11 mouse cellular contexts compared by ENCODE assay signal in the genomic region with DNA sequence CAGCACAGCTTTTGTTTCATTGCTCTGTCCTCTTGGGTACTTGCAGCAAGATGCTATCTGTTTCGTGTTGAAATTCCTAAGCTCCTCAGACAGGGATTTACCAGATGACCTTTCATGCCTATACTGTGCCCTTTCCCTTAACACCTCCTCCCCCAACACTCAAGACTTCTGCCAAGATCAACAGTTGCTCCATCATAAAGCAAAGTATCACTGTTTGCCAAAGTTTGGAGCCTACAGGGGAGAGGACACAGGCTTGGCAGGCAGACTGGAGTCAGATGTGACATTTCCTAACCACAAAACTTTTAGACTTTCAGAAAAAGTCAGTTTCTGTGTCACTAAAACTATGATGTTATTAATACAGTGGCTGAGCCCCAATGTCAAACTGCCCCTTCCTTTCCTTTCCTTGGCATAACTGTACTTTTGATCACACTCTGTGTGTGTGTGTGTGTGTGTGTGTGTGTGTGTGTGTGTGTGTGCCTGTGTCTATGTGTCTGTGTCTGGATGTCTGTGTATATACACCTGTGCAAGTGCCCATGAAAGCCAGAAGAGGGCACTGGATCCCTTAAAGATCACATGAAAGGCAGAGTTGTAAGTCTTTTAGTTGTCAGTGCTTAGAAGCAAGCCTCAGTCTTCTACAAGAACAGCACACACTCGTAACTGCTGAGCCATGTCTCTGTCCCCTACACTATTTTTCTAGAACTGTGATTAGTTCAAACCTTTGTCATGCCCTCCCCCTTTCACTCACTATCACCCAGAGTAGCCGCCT.
DNase-seq lines count a peak whose midpoint lies in the region; ATAC-seq and TF ChIP-seq lines count a peak whose summit lies in the region.
"Had no signal": no experiment of that assay in that cellular context is flagged by ENCODE, and none has a peak within 500 bp of the region (broad histone marks: within the 10 kb centered on the region; RNA-seq: fewer than 3 reads in every experiment).

No protein-coding gene starts in this region.

- H3K4me2 ChIP-seq in liver, embryonic 14.5 days (ENCODE audit: low read depth): no peak overlapping the region
- H3K4me2 ChIP-seq in liver, embryonic 12.5 days: no peak overlapping the region
- H3K4me2 ChIP-seq in hindbrain, embryonic 16.5 days (ENCODE audit: low read length): no peak overlapping the region

- no peak for ATAC-seq in liver, embryonic 14.5 days (ENCODE audit: insufficient read depth)
- ATAC-seq in liver, embryonic 12.5 days: no peak
- no peak for ATAC-seq in hindbrain, embryonic 16.5 days

- H3K27ac ChIP-seq in gastrocnemius, adult 2 months: no peak overlapping the region
- no peak overlapping the region for H3K27ac ChIP-seq in liver, embryonic 14.5 days
- H3K27ac ChIP-seq in liver, embryonic 12.5 days: no peak overlapping the region
- no peak overlapping the region for H3K27ac ChIP-seq in hindbrain, embryonic 16.5 days (ENCODE audit: low read depth, low read length)
- H3K27ac ChIP-seq: macrophage had no signal

- intact Hi-C loops in gastrocnemius, adult 2 months (cut with DNase I): no loop called here

- H3K4me3 ChIP-seq in gastrocnemius, adult 2 months: no peak overlapping the region
- no peak overlapping the region for H3K4me3 ChIP-seq in liver, embryonic 14.5 days (ENCODE audit: insufficient read depth in 1 of 2, low read depth in 2 of 2, low read length in 2 of 2)
- no peak overlapping the region for H3K4me3 ChIP-seq in liver, embryonic 12.5 days
- no peak overlapping the region for H3K4me3 ChIP-seq in hindbrain, embryonic 16.5 days (ENCODE audit: low read length)

- H3K4me1 ChIP-seq in liver, embryonic 14.5 days (replicated peaks; ENCODE audit: control insufficient read depth in 2 of 2, insufficient read depth in 2 of 2, low read length in 1 of 2): no peaks in the 10 kb centered on the region
- H3K4me1 ChIP-seq in liver, embryonic 12.5 days: no peaks in the 10 kb centered on the region
- peaks cover 17% of the 10 kb centered on the region for H3K4me1 ChIP-seq in hindbrain, embryonic 16.5 days (ENCODE audit: control insufficient read depth, insufficient read depth, low read depth, low read length)

- H3K9me3 ChIP-seq in liver, embryonic 14.5 days (ENCODE audit: control insufficient read depth, low read length): no peaks in the 10 kb centered on the region
- H3K9me3 ChIP-seq in liver, embryonic 12.5 days (replicated peaks): no peaks in the 10 kb centered on the region
- no peaks in the 10 kb centered on the region for H3K9me3 ChIP-seq in hindbrain, embryonic 16.5 days (ENCODE audit: control insufficient read depth, low read length)

- 62% methylated on average over 3 of the region's 3 CpGs for WGBS in liver, embryonic 14.5 days (ENCODE audit: insufficient replicate concordance)
- 58% methylated on average over 3 of the region's 3 CpGs for WGBS in liver, embryonic 12.5 days (ENCODE audit: insufficient replicate concordance)
- WGBS in hindbrain, embryonic 16.5 days: 68% methylated on average over 3 of the region's 3 CpGs

- TF ChIP-seq CTCF in gastrocnemius, adult 2 months (IDR thresholded peaks at IDR 0.05): peak; percentile 23; the same call in 1 of the 2 replicates
- TF ChIP-seq CTCF in liver, embryonic 14.5 days (IDR thresholded peaks at IDR 0.05; ENCODE audit: low read depth): peak; percentile 17; the same call in 1 of the 2 replicates

- H3K9ac ChIP-seq in liver, embryonic 14.5 days (replicated peaks): no peak overlapping the region
- no peak overlapping the region for H3K9ac ChIP-seq in liver, embryonic 12.5 days
- no peak overlapping the region for H3K9ac ChIP-seq in hindbrain, embryonic 16.5 days (ENCODE audit: low read depth, low read length)

- no peak for TF ChIP-seq EP300 in liver, embryonic 14.5 days (IDR thresholded peaks at IDR 0.05; ENCODE audit: low read depth)

- H3K27me3 ChIP-seq in liver, embryonic 14.5 days (ENCODE audit: control insufficient read depth, insufficient read depth, low read length): no peaks in the 10 kb centered on the region
- no peaks in the 10 kb centered on the region for H3K27me3 ChIP-seq in liver, embryonic 12.5 days (replicated peaks)
- H3K27me3 ChIP-seq in hindbrain, embryonic 16.5 days (replicated peaks; ENCODE audit: control insufficient read depth, insufficient read depth, low read length): no peaks in the 10 kb centered on the region
- H3K27me3 ChIP-seq: CH12.LX had no signal

- DNase-seq in gastrocnemius, adult 2 months: no peak
- DNase-seq in gastrocnemius, postnatal 10 days: no peak
- DNase-seq in liver, embryonic 14.5 days (ENCODE audit: low read depth in 3 of 3, low spot score in 3 of 3): no peak
- peak; percentile 32 for DNase-seq in kidney, postnatal 10 days
- DNase-seq in skeletal muscle tissue, adult 2 months (ENCODE audit: low read depth, low spot score): peak; percentile 11
- DNase-seq in left cerebral cortex, adult 9 months (ENCODE audit: low spot score in 2 of 2): no peak
- DNase-seq: thymus, postnatal 36 days had no signal

- no peaks in the 10 kb centered on the region for H3K36me3 ChIP-seq in liver, embryonic 14.5 days (replicated peaks; ENCODE audit: control insufficient read depth, insufficient read depth, low read depth)
- no peaks in the 10 kb centered on the region for H3K36me3 ChIP-seq in liver, embryonic 12.5 days
- H3K36me3 ChIP-seq in hindbrain, embryonic 16.5 days (ENCODE audit: control insufficient read depth, insufficient read depth, low read length): no peaks in the 10 kb centered on the region

Comparison
In these comparisons a context has a peak if more than half of its experiments do, and no peak if none do; other contexts are left out.
1. DNase-seq: peak in kidney, postnatal 10 days (single experiment) and skeletal muscle tissue, adult 2 months (single experiment); none in gastrocnemius, adult 2 months (single experiment), gastrocnemius, postnatal 10 days (single experiment), liver, embryonic 14.5 days (0 of 3) and left cerebral cortex, adult 9 months (0 of 2).